Mouse (Mus musculus) Muller cell, postnatal 12 days (primary cell): ENCODE measurements around the gene Fbxl17.
A peak's percentile ranks its signal among the peaks of the same experiment; 100 is the strongest.

Source experiments
- DNase-seq: peaks from one replicate; pipeline ENCODE4 v3.0.0-alpha.2; 2015; ENCODE audit errors: inconsistent ontology term

The Fbxl17 gene

DNA sequence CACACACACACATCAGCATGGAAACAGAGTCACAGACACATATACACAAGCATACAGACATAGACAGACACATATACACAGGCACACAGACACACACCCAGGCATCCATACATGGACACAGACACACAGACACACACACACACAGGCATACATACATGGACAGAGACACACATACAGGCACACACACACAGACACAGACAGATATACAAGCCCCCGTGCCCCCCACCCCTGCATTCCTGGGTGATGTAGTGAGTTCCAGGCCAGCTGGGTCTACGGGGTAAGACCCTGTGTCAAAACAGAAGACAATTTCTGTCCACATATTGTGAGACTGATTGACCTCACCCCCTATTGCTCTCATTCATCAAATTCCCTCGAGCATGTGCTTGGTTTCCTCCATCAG lies 332.6 kb downstream of the Fbxl17 start:
- DNase-seq = no peak

DNA sequence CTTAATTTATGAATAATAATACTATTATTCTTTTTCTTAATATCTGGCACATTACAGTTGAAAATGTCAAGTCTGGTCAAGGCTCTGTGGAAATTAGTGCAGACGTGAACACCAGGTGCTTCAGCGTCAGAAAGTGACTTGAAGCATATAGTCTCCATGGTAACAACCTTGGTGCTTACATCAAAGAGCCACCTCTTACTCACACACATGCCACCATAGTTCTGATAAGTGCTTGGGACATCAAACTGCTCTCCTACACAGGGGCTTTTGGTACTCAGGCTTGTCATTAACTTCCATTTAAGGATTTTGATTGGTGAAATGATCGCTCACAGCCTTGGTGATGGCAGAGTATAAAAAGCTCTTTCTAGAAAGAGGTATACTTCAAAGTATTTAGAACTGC lies 333.1 kb downstream of the Fbxl17 start:
- no peak for DNase-seq

DNA sequence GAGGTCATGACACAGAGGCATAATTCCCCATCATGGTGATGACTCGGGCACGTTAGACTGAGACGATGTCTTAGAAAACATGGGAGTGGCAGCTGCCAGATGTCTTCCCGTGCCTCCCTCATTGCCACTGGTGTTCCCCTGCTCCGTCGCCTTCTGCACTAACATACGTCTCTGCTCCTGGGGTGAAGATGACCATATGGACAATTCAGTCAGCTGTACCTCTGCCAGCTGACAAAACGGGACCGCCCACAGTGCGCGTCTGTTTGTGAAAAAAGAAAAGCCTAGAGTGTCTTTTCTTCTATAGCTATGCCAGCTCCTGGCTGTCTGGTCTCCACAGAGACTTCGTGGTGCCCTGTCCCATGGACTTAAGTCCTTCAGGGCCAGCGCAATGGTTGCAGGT lies 334.0 kb downstream of the Fbxl17 start:
- DNase-seq = no peak

DNA sequence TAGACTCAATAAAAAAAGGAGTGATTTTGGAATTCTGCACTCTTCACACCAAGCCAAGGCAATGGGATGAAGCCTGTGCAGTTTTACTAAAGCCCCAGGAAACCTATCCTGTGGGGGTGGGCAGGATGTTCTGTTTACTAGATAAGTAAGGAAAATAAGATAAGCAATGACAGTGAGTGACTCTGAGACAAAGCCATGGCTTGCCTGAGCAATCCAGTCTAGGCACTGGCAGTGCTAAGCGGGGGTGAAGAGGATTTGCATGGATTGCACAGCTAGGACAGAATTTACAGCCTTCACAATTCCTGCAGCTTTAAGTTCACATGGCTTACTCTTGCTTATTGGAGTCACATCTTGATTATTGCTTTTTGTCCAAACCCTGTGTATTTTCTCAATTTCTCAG lies 335.5 kb downstream of the Fbxl17 start:
- DNase-seq = no peak

DNA sequence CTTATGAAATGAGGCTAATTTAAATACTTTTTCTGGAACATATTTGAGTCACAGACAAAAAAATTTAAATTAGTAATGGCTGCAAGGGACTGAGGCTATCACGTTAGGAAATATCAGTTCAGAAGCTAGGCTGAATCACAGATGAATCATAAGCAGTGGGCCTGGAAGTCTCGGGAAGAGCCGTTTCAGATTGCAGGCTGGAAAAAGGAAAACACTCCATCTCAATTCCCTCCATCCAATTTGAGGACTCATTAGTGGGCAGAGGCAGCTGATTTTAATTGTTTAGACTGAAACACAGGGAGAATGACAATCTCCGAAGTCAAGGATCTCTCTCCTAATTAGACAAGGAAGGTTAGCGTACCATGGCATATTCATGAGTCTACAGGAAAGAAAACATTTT lies 337.9 kb downstream of the Fbxl17 start:
- peak; percentile 86 for DNase-seq

DNA sequence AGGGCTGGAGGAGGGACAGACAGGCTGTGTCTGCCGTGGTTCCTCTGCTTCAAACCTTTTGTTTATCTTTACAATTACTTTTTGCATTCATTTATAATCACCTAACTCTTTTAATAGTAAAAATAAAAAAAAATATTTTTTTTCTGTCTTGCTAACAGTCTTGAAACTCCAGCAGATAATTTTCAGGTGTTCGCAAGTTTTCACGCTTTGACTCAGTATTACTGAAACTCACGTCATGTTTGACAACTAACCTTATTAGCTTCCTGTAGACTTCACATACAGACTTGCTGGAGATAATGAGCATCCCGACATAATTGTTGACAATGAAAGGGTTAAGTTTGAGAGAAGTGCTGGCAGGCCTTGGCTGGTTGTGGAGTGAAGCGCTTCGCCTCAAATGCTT lies 340.6 kb downstream of the Fbxl17 start:
- no peak for DNase-seq

DNA sequence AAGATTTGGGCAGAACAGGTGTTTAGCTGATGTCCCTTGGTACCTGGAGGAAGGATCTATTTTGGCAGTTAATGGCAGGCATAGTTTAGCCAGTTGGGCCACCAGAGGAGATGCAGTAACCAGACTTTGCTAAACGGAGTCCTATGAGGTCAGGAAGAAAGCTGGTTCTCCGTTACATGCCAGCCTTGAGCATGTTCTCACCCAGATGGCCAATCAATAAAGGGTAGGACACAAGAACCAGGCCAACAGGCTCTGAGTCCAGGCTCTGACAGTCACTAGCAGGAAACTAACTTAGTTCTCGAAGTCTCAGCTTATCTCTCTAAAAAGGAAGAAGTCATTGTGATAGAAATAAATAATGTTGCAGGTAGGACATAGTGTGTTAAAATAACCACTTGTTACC lies 341.4 kb downstream of the Fbxl17 start:
- DNase-seq = no peak

DNA sequence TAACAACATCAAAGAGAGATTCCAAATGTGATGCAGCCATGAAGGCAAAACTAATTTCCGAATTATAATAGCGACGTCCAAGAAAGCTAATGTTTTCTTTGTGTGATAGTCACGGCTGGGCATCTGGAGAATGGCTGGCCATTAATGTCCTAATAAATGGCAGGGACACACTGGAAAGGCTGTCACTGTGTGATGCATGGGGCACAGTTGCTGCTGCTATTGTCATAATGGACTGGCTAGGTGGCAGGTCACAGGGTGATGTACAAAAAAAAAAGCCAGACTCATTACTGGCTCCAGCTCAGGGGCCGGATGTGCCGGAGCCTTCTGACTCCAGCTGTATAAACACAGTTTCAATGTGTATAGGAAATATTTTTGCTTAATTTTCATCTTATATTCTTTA lies 341.9 kb downstream of the Fbxl17 start:
- no peak for DNase-seq

DNA sequence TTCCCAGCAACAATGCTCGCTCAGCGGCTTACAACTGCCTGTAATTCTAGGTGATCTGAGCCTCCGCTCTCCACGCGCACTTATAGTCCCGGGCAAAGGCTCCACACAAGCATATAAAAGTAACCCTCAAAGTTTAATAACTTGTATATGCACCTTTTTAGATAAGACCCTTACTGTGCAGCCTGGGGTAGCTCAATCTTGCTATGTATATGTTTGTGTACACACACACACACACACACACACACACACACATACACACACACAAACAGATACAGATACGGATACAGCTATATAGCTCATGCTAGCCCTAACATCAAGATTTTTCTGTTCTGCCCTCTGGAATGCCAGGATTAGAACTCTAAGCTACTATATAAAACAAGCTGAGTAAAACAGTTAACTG lies 342.8 kb downstream of the Fbxl17 start:
- DNase-seq = no peak

DNA sequence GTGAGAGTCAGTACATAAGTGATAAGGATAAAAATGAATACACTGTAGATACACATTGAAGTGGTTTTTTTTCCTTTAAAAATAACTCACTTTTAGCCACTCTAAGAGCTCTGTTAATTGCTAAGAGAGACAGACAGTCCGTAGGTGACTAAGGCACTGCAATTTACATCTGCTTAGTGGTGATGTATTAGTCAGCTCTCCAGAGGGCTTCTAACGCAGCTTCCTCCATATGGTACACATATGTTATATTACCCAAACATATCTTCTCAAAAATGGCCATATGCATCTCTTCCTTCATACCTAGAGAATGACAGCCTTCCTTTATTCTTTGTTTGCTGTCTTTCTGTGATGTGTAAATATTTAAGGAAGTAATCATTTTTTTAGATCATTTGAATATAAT lies 353.3 kb downstream of the Fbxl17 start:
- DNase-seq = no peak

DNA sequence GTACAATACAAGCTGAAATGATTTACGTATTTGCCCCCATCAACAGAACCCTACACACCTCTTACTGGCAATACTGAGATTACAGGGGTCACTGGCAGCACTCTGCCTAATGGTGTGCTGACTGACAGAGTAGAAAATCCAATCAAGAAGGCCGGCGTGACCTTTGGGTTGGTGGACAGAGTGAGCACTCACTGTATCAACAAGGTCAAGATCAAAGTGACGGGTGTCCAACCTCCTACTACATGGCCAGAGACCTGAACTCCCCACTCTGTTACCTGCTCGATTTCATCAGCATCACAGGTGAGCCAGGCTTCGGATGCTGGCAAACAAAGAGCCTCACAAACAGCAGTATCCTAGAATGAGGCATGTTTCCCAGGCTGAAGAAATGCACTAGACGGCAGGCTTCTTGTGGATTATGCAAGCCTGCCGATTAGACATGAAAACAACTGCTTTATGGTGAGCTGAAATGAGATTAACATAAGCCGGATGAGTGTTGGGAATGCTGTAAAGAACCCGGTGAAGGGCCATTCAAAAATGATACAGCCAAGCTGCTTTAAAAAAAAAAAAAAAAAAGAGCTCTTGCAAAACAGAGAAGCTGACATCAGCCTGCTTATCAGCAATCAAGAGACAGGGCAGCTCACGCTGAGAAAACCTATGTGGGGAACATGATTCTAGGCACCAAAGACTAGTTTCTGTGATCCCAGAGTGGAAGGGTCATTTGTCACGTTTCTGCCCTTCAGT lies 353.9 kb downstream of the Fbxl17 start:
- DNase-seq = no peak

DNA sequence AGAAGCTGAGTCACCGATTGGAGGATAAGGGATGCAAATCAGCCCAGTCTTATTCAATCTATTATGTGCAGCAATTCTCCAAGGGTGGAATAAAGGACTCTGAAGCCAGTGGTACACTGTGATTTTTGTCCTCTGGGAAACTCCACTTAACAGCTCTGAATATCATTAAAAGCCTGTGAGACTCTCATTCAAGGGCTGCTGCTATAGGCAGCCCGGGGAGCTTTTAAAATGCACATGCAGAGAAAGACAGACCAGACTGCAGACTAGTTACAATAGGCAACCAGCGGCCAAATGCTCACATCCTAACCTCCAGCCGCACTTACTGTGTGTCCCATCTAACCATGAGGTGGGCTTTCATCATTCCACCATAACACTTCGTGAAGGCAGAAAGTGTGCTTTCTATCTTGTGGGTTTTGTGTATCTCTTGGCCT lies 354.5 kb downstream of the Fbxl17 start:
- DNase-seq = no peak

DNA sequence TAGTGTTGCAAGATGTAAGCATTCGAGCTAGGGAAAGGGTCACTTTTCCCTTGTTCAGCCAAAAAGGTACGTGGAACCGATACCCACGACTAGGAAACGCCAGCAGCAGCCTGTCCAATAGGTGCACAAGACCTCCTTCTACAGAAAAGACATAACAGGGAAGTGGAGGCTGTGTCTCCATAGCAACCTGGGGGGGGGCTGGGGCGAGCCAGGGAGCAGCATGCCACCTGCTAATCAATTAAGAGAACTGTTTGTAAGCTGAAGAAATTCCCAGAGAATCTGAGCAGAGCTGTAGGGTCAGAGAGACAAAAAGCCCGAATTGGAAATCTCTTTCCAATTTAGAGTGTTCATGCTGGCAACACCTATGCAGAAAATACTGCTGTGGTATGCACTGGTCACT lies 356.0 kb downstream of the Fbxl17 start:
- DNase-seq = no peak

DNA sequence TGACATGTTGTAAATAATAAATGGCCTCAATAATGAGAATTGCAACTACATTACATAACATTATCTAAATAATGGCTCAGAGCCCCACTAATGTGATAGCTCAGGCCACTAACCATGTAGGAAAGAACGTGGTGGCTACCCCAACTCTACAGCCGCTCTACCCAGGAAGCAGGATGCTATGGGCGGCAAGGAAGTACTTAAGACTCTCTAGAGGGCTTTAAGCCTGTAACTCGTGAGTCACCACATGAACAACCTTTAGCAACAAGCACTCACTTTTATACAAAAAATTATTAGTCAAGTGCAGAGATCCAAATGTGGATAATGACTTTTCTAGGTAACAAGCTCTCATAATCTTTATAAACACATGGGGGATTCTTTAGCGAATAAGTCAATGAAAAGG lies 365.0 kb downstream of the Fbxl17 start:
- DNase-seq = no peak

DNA sequence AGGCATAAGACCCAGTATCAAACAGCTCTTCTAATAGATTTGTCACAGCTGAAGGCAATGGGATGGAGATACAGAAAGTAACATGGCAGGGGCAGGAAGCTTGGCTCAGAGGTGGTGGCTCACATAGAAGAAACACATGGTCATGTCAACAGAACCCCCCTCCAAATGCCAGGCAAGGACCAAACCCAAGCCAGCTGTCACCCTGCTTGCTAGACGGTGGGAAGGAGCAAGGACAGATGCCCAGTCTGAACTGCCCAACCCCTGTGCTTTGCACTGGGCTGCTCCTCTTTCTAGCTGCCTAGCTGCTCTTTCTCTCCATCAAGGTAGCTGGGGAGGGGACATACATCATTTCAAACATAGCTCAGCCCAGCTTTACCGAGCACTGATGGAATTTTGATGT lies 377.4 kb downstream of the Fbxl17 start:
- no peak for DNase-seq

DNA sequence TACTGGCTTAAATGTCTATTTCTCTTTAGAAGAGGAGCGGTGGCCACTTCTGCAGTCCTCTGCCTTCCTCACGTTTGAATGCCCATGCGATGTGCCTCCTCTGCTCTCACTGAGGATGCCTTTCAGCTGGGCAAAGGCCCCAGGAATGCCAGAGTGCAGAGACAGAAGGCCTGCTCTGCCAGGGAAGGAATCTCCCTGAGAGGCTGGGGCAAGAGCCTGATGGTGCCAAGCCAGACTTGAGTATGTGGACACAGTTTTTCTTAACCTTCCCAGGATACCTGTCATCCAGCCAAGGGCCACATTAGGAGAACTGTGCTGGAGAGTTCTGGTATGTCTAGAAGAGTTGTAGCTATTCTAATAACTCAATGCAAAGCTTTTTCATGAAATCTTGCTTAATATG lies 380.1 kb downstream of the Fbxl17 start:
- peak; percentile 74 for DNase-seq

DNA sequence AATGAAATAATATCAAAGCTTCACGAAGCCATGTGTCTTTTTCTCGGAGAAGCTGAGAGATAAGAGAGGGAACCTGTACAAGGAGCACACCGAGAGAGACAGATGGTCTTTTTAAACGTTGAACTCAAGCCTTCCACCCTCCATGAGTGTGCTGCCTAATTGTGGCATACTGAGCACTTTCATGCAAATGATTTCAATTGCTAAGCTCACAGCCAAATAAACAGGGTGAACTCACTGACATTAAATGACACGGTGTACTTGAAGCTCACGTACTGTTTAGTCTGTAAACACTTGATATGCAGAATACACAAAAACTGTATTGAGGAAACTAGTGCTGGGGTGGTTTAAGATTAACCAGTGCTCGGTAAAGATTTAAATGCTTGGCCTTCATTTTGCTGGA lies 380.7 kb downstream of the Fbxl17 start:
- DNase-seq = no peak

DNA sequence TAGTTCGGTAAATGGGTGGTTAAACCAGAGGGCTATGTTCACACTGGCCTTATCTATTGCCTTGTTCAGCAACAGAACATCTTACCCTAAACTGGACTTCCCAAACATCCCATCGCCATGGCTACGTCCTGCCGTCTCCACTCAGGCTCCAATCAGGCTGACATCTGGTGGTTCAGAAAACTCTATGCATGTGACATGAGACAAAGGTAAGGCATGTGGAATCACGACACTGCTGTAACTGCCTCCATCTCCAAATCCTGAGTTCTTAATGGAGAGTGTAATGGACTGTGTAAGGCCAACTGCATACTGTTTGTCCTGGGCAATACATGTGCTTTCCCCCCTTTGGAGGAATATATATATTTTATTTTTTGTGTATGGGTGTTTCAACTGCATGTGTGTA lies 382.7 kb downstream of the Fbxl17 start:
- peak; percentile 14 for DNase-seq

DNA sequence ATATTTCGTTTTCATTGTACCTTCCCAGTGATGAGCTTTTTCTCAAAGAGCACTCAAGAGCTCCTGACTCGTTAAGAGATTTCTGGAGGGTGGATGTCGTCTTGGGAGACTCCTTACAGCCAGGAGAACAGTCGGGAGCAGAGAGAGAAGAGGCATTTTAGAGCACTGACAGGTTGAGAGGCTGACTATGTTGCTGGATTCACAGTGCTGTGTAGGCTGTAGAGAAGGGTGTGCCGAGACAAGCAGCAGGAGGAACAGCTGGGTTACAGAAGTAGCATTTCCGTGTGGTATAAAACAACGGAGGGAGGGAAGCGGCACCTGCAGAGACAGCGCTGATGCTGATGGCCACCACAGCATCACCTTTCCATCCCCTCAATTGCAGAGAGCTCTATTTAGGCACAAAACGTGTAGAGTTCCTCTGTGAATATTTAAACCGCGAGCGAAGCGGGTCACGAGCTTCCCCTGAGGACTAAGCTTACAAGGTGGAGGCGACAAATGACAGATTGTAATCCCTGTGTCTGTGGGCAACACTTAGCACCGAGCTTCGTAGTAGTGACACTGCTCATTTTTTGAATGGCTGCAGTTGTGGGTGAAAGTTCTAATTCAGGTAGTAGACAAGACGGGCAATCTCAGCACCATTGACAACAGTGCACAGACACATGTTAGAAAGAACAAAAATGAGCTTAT lies 385.3 kb downstream of the Fbxl17 start:
- DNase-seq = no peak

DNA sequence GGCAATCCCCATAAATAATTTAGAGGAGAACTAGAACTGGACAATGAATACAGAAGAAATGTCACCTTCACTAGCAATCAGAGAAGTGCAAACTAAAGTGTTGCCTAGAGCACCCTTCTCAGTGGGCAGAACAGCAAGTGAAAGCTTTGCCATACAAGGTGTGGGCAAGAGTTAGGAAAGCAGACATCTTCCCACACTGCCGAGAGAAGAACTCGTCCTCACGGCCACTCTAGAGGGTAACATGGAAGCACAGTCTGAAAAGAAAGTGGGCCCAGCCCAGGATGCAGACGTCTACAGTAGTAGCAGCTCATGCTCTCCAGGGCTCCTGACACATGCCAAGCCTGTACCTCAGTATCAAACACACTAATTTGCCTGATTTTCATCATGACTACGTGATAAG lies 387.0 kb downstream of the Fbxl17 start:
- DNase-seq = no peak

DNA sequence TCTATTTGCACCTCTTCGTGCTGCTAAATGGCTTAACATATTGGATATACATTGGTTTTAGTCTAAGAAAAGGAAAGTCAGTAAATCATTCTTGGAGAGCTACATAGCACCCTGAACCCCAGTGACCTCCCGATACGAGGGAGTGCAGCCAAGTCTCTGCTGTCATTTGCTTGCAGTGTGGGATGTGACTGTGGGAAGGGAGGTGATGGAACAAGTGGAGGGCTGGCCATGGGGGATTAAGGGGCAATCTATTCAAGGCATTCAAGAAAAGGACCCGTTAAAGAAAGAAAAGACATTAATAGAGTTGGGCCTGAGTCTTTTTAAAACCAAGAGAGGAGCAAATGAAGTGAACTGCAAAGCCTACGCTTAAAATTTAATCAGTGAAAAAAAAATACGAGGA lies 388.8 kb downstream of the Fbxl17 start:
- DNase-seq = no peak

DNA sequence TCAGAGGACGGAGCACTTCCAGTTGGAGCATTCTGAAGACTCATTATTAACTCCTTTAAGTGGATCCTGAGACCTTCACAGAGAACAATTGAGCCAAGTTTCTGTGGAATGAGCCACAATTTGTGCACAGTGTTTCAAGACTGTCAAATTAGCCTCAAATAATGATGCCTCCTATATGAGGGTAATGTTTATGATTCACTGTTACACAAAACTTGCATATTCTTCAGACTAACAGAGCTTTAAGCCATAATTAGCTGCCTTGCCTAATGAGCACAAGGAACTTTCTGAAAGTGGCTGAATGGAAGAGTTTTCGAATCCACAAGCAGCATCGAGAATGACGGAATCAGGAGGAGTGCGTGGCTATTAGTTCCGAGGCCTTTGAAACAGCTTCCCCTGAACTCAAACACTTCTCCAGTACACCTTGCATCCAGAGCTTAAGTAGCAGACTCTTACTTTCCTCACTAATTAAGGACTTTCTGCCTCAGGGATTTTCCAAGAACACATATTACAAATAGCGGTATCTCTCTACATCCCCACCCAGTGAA lies 389.5 kb downstream of the Fbxl17 start:
- DNase-seq = no peak

DNA sequence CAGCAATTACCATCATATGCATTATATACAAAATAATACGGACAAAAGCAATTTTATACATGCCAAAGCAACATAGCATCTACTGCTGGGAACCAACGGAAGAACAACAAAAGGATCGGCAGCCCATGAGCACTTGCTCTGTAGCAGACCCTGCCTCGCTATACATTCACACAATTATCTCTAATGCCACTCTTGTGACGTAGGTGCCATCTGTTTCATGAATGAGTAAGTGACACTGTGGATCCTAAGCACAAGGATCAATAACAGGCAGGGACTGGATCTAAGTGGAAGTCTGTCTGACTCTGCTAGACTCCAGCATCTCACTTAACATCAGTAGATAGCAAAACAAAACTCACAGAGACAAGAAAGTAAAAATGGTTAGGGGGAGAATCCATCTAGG lies 391.8 kb downstream of the Fbxl17 start:
- no peak for DNase-seq
